Mouse (Mus musculus) stomach, embryonic 16.5 days (tissue): ENCODE measurements around the gene Ush1c. TPM values are rescaled to one million over a fixed set of nuclear protein-coding genes. Genes with fewer than 3 reads are reported as not detected.

ENCODE experiments used
- polyA plus RNA-seq: library from polyadenylated mRNA; unstranded; fragments of >200 nt; fragmentation: Nextera tagmentation; extraction: Ambion mirVana; gene quantifications from 2 replicates; pipeline ENCODE4 v1.2.1, GENCODE M21; 2015

Ush1c gene
- polyA plus RNA-seq, 1 experiment from 2014 or later: 9.8 TPM

Other genes starting within 250 kb of the Ush1c start
- 1.6 and 2.7 TPM in 2 replicates for gene Abcc6, start 208.2 kb downstream of the Ush1c start, polyA plus RNA-seq
- 46.5 and 47.2 TPM in 2 replicates for gene Nomo1, start 204.8 kb downstream of the Ush1c start, polyA plus RNA-seq
- gene Kcnj11, start 137.7 kb downstream of the Ush1c start, polyA plus RNA-seq: 0.99 and 1.4 TPM in 2 replicates
- 10.2 and 10.6 TPM in 2 replicates for gene Abcc8, start 58.5 kb downstream of the Ush1c start, polyA plus RNA-seq
- 0.01 TPM in 1 of 2 replicates, not detected in the other for gene Otog, start 2.5 kb upstream of the Ush1c start, polyA plus RNA-seq
- 1.3 and 4.0 TPM in 2 replicates for gene Myod1, start 138.0 kb upstream of the Ush1c start, polyA plus RNA-seq
- 0.19 and 0.23 TPM in 2 replicates for gene Kcnc1, start 158.0 kb upstream of the Ush1c start, polyA plus RNA-seq